Mouse (Mus musculus) monocyte, adult 2 months (primary cell): ENCODE data around the gene Paqr9.

ENCODE experiments used
- DNase-seq, 2 experiments: peaks; one replicate each; pipeline ENCODE4 v3.0.0; 2022; ENCODE audit warnings: low spot score in 2 of 2, low read depth in 1 of 2

The Paqr9 gene

GRCm38 (mm10) chr9:95544598-95544997, 14.9 kb upstream of the Paqr9 start:
- DNase-seq, result no peak

GRCm38 (mm10) chr9:95546679-95547078, 12.8 kb upstream of the Paqr9 start:
- no peak for DNase-seq

- DNase-seq, result no peak
Measured at GRCm38 (mm10) chr9:95549626-95550411, 9.6 kb upstream of the Paqr9 start.

GRCm38 (mm10) chr9:95550856-95551774, 8.3 kb upstream of the Paqr9 start:
- no peak for DNase-seq

GRCm38 (mm10) chr9:95552175-95552705, 7.2 kb upstream of the Paqr9 start:
- DNase-seq, result no peak

GRCm38 (mm10) chr9:95554231-95555221, 4.9 kb upstream of the Paqr9 start:
- DNase-seq, result no peak

GRCm38 (mm10) chr9:95555233-95555740, 4.2 kb upstream of the Paqr9 start:
- no peak for DNase-seq

- no peak for DNase-seq
Measured at GRCm38 (mm10) chr9:95556067-95556512, 3.4 kb upstream of the Paqr9 start.

GRCm38 (mm10) chr9:95557722-95558121, 1.7 kb upstream of the Paqr9 start:
- DNase-seq, result no peak

GRCm38 (mm10) chr9:95558726-95559058, 765 bp upstream of the Paqr9 start:
- DNase-seq, result no peak

GRCm38 (mm10) chr9:95559936-95560735, 679 bp downstream of the Paqr9 start:
- DNase-seq, result no peak

- DNase-seq, result no peak
Measured at GRCm38 (mm10) chr9:95564047-95564446, 4.6 kb downstream of the Paqr9 start.

- no peak for DNase-seq
Measured at GRCm38 (mm10) chr9:95566394-95566793, 6.9 kb downstream of the Paqr9 start.

- DNase-seq, result no peak
Measured at GRCm38 (mm10) chr9:95566931-95567330, 7.5 kb downstream of the Paqr9 start.

- DNase-seq, result no peak
Measured at GRCm38 (mm10) chr9:95569249-95569648, 9.8 kb downstream of the Paqr9 start.

GRCm38 (mm10) chr9:95569966-95570365, 10.5 kb downstream of the Paqr9 start:
- no peak for DNase-seq

- no peak for DNase-seq
Measured at GRCm38 (mm10) chr9:95570604-95571003, 11.1 kb downstream of the Paqr9 start.

GRCm38 (mm10) chr9:95571494-95571893, 12.0 kb downstream of the Paqr9 start:
- no peak for DNase-seq

GRCm38 (mm10) chr9:95572558-95572957, 13.1 kb downstream of the Paqr9 start:
- DNase-seq, result no peak

- DNase-seq, result no peak
Measured at GRCm38 (mm10) chr9:95574116-95574515, 14.7 kb downstream of the Paqr9 start.
